Mouse (Mus musculus) stomach, embryonic 15.5 days (tissue): Measurements from ENCODE around the gene Svbp. TPM values are rescaled to one million over a fixed set of nuclear protein-coding genes. Genes with fewer than 3 reads are reported as not detected.

Source experiments
- ATAC-seq: fragments of 200-750 bp; cut with Nextera tagmentation; 2 replicates; pipeline ENCODE4 v1.8.0; 2017; ENCODE audit warnings: low read depth, moderate number of reproducible peaks, moderate TSS enrichment; ENCODE audit not compliant: insufficient read depth, low FRiP score
- H3K27ac ChIP-seq: fragments of 300-500 bp; sonication (generic); 2 replicates; pipeline ENCODE4 v1.5.1; 2015; ENCODE audit warnings: mild to moderate bottlenecking, inconsistent platforms
- H3K27me3 ChIP-seq: fragments of 300-500 bp; sonication (generic); replicated peaks from 2 replicates; pipeline ENCODE4 v1.6.1; 2015; ENCODE audit warnings: inconsistent platforms
- H3K36me3 ChIP-seq: fragments of 300-500 bp; sonication (generic); 2 replicates; pipeline ENCODE4 v1.6.1; 2015; ENCODE audit warnings: inconsistent platforms
- H3K4me1 ChIP-seq: fragments of 300-500 bp; sonication (generic); 2 replicates; pipeline ENCODE4 v1.6.1; 2015; ENCODE audit warnings: inconsistent platforms
- H3K4me2 ChIP-seq: fragments of 300-500 bp; sonication (generic); 2 replicates; pipeline ENCODE4 v1.6.1; 2015; ENCODE audit warnings: mild to moderate bottlenecking, inconsistent platforms
- H3K4me3 ChIP-seq: fragments of 300-500 bp; sonication (generic); replicated peaks from 2 replicates; pipeline ENCODE4 v1.5.1; 2015; ENCODE audit warnings: inconsistent platforms
- H3K9ac ChIP-seq: fragments of 300-500 bp; sonication (generic); 2 replicates; pipeline ENCODE4 v1.6.1; 2015; ENCODE audit warnings: inconsistent platforms
- H3K9me3 ChIP-seq: fragments of 300-500 bp; sonication (generic); 2 replicates; pipeline ENCODE4 v1.6.1; 2016; ENCODE audit warnings: inconsistent platforms
- WGBS: fragments of 180-500 bp; shearing (Covaris S2); methylation state at CpG from one replicate; pipeline ENCODE4 v1.1.7; 2015; 5-methylcytosine and 5-hydroxymethylcytosine counted together
- polyA plus RNA-seq: library from polyadenylated mRNA; unstranded; fragments of >200 nt; fragmentation: Nextera tagmentation; extraction: Ambion mirVana; gene quantifications from 2 replicates; pipeline ENCODE4 v1.2.1, GENCODE M21; 2015

Gene Svbp
- polyA plus RNA-seq, 1 experiment from 2014 or later, result 125 TPM

GRCm38 (mm10) chr4:119192757-119193156 lies 2.3 kb upstream of the Svbp start:
- Histone ChIP-seq H3K9me3 (no peaks in the 10 kb centered on the region), H3K4me3 (no peak overlapping the region), H3K27ac (no peak overlapping the region), H3K27me3 (no peaks in the 10 kb centered on the region), H3K36me3 (no peaks in the 10 kb centered on the region), H3K9ac (no peak overlapping the region), H3K4me1 (peaks cover 14% of the 10 kb centered on the region; the same call in 1 of the 2 replicates), H3K4me2 (no peak overlapping the region)
- no peak for ATAC-seq
- 86% methylated on average over 4 of the region's 4 CpGs for WGBS

DNA sequence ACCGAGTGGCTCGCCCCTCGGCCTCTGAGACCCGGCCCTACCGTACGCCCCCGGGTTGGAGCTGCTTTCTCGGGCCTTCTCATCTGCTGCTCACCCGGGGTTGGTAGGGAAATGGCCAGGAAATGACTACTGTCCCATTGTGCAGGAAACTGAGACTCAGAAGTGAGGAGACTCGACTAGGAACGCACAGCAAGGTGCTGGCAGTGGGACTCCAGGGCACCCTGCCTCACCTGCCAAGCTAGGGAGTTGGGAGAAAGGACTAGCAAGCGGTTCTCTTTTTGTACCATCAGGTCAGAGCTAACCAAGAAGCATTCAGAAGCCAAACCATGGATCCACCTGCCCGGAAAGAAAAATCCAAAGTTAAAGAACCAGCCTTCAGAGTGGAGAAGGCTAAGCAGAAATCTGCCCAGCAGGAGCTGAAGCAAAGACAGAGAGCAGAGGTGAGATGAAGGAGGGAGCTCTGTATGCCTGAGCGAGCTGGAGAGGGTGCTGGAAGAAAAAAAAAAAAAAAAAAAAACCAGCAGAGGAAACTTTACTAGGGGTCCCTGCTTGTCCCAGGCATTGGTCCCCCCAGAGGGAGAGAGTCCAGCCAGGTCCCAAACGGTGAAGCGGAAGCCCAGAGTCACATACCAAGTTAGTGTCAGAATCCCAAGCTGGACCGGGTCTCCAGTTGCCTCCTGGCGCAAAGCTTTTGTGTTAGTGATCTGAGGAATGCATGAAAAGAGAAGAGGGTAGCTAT lies 645 bp downstream of the Svbp start:
- peak overlapping the region; percentile 42; the same call in 1 of the 2 replicates for H3K9ac ChIP-seq
- no peaks in the 10 kb centered on the region for H3K9me3 ChIP-seq
- no peak for ATAC-seq
- H3K27ac ChIP-seq, result peak overlapping the region; percentile 45; the same call in 1 of the 2 replicates
- H3K4me1 ChIP-seq, result peaks cover 14% of the 10 kb centered on the region; the same call in 1 of the 2 replicates
- H3K4me3 ChIP-seq, result peak overlapping the region; percentile 67
- no peaks in the 10 kb centered on the region for H3K36me3 ChIP-seq
- H3K27me3 ChIP-seq, result no peaks in the 10 kb centered on the region
- H3K4me2 ChIP-seq, result peak overlapping the region; percentile 65
- 9% methylated on average over 16 of the region's 18 CpGs for WGBS

DNA sequence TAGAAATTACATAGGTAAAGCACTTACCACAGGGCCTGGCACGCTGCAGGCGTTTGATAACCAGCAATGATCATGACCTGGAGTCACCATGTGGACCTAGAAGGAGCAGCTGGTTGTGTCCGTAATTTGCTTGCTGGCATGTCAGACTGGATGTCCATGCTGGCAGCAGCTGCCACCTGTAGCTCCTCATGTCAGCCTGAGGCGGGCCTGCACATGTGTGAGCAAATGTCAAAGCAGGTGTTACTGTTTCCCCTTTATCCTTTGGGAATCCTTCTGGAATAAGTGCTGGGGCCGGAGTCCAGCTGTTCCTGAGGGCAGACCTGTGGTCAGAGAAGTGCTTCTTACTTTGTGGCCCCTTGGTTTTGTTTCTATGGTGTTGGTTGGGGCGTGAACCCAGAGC lies 3.0 kb downstream of the Svbp start:
- no peak overlapping the region for H3K4me3 ChIP-seq
- no peak overlapping the region for H3K27ac ChIP-seq
- peaks cover 14% of the 10 kb centered on the region; the same call in 1 of the 2 replicates for H3K4me1 ChIP-seq
- 78% methylated on average over 6 of the region's 6 CpGs for WGBS
- ATAC-seq, result no peak
- H3K36me3 ChIP-seq, result no peaks in the 10 kb centered on the region
- no peak overlapping the region for H3K9ac ChIP-seq
- no peaks in the 10 kb centered on the region for H3K27me3 ChIP-seq
- no peaks in the 10 kb centered on the region for H3K9me3 ChIP-seq
- no peak overlapping the region for H3K4me2 ChIP-seq

- H3K4me1 ChIP-seq, result no peaks in the 10 kb centered on the region
- no peaks in the 10 kb centered on the region for H3K9me3 ChIP-seq
- no peak overlapping the region for H3K4me3 ChIP-seq
- H3K27me3 ChIP-seq, result no peaks in the 10 kb centered on the region
- ATAC-seq, result no peak
- H3K9ac ChIP-seq, result no peak overlapping the region
- H3K27ac ChIP-seq, result no peak overlapping the region
- WGBS, result 17% methylated on average over 8 of the region's 8 CpGs
- H3K4me2 ChIP-seq, result no peak overlapping the region
- H3K36me3 ChIP-seq, result no peaks in the 10 kb centered on the region
Measured at GRCm38 (mm10) chr4:119204672-119205071, 9.6 kb downstream of the Svbp start.

DNA sequence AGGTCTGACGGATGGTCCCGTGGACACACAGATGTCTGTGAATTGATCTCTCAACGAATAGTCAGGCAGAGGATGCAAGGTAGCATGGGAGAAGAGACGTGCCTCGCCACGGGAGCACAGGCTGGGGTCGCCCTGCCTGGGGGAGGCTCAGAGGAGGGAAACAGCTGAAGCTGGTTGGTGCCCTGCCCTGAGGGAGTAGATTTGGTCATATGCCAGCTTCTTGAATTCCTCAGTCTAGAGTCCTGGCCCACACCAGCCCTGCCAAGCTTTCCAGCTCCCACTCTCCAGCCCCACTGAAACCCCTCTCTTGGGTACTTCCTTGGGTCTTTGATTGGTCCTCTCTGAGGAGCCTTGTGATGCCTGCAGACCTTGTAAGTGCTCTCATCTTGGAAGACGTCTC lies 21.6 kb downstream of the Svbp start:
- no peaks in the 10 kb centered on the region for H3K36me3 ChIP-seq
- 0 out of 2 replicates have a peak, but pooled peaks cover 4% of the 10 kb centered on the region for H3K4me1 ChIP-seq
- WGBS, result 66% methylated on average over 8 of the region's 8 CpGs
- H3K9ac ChIP-seq, result no peak overlapping the region
- H3K27me3 ChIP-seq, result no peaks in the 10 kb centered on the region
- ATAC-seq, result no peak
- no peak overlapping the region for H3K27ac ChIP-seq
- no peaks in the 10 kb centered on the region for H3K9me3 ChIP-seq
- H3K4me2 ChIP-seq, result no peak overlapping the region
- no peak overlapping the region for H3K4me3 ChIP-seq

DNA sequence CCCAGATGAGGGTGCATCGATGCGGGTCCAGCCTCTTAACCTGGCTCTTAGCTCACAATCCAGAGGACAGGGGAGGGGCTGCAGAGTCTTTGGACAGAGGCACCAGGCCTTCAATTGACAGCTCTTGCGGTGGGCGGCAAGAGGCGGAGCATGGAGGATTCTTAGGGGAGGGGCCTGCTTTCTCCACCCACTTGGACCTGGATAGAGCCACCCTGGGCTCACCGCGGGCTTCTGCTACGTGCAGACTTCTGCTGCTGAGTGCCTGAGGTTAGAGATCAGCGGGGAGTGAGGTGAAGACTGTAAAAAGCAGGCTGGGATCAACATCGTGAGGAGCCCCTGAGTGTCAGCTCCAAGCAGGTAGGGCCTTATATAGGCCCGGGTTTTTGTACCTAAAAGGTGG lies 23.1 kb downstream of the Svbp start, which contains the start of gene Tmem269:
TSS of gene Tmem269 (minus strand) at position 49 of the 400 bp plus-strand sequence.
- Histone ChIP-seq H3K36me3 (0 out of 2 replicates have a peak, but pooled peaks cover 4% of the 10 kb centered on the region), H3K4me2 (no peak within 1 kb of the TSS), H3K9ac (no peak within 1 kb of the TSS), H3K9me3 (no peaks in the 10 kb centered on the region), H3K27me3 (no peaks in the 10 kb centered on the region), H3K27ac (no peak within 1 kb of the TSS), H3K4me3 (no peak within 1 kb of the TSS), H3K4me1 (0 out of 2 replicates have a peak, but pooled peaks cover 4% of the 10 kb centered on the region)
- ATAC-seq, result no peak
- 11% methylated on average over 11 of the region's 11 CpGs for WGBS

GRCm38 (mm10) chr4:119223696-119224095 lies 28.6 kb downstream of the Svbp start:
- 91% methylated on average over 1 of the region's 1 CpGs for WGBS

GRCm38 (mm10) chr4:119224534-119224933 lies 29.4 kb downstream of the Svbp start:
- H3K9ac ChIP-seq, result no peak overlapping the region
- H3K36me3 ChIP-seq, result peaks cover 25% of the 10 kb centered on the region
- no peak overlapping the region for H3K4me2 ChIP-seq
- H3K9me3 ChIP-seq, result no peaks in the 10 kb centered on the region
- no peak overlapping the region for H3K4me3 ChIP-seq
- no peak overlapping the region for H3K27ac ChIP-seq
- 87% methylated on average over 3 of the region's 3 CpGs for WGBS
- no peaks in the 10 kb centered on the region for H3K4me1 ChIP-seq
- H3K27me3 ChIP-seq, result no peaks in the 10 kb centered on the region
- no peak for ATAC-seq

More at GRCm38 (mm10) chr4:119223696-119224095, 28.6 kb downstream of the Svbp start:
- no peak overlapping the region for H3K27ac ChIP-seq
- ATAC-seq, result no peak
- no peaks in the 10 kb centered on the region for H3K9me3 ChIP-seq
- H3K9ac ChIP-seq, result no peak overlapping the region
- no peak overlapping the region for H3K4me2 ChIP-seq
- H3K36me3 ChIP-seq, result peaks cover 25% of the 10 kb centered on the region
- no peaks in the 10 kb centered on the region for H3K27me3 ChIP-seq
- no peak overlapping the region for H3K4me3 ChIP-seq
- H3K4me1 ChIP-seq, result no peaks in the 10 kb centered on the region

DNA sequence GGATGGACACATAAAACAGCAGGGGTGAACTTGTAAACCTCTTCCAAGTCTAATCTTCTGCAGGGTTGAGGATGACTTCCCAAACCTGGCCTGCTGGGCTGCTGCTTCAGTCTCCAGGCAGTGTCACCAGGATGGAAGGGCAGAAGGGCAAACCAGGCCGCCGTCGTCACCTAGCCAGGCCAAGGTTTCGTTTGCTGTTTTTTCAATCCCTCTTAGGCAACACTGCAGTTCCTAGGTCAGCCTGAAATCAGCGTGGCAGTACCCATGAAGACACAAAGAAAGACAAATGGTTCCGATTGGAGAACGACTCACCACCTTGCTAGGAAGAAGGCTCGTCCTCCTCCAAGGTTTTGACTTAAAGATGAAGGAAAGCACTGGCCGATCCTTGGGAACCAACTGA lies 30.6 kb downstream of the Svbp start:
- no peak for ATAC-seq
- H3K4me3 ChIP-seq, result no peak overlapping the region
- no peak overlapping the region for H3K27ac ChIP-seq
- no peaks in the 10 kb centered on the region for H3K9me3 ChIP-seq
- no peaks in the 10 kb centered on the region for H3K27me3 ChIP-seq
- H3K4me1 ChIP-seq, result no peaks in the 10 kb centered on the region
- H3K36me3 ChIP-seq, result peaks cover 25% of the 10 kb centered on the region
- no peak overlapping the region for H3K4me2 ChIP-seq
- H3K9ac ChIP-seq, result no peak overlapping the region
- 88% methylated on average over 9 of the region's 9 CpGs for WGBS

DNA sequence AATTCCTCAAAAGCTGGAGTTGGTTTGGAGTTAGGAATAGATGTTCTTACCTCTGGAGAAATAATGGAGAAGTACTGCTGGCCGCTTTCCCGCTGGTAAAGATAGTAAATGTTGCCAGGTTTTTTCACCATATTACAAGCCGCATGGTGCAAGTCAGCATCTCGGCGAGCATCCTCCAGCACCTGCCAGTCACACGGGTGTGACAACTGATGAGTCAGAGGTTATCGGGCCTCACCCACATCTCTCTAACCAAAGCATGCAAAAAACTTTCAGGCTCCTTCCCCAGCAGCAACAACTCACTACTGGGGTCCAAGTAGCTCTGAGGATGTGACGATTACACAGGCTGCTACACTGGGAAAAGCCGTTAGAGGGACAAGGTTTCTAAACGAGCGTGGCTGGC lies 31.6 kb downstream of the Svbp start:
- Histone ChIP-seq H3K9ac (no peak overlapping the region), H3K4me2 (no peak overlapping the region), H3K36me3 (peaks cover 25% of the 10 kb centered on the region), H3K27me3 (no peaks in the 10 kb centered on the region), H3K9me3 (no peaks in the 10 kb centered on the region), H3K4me3 (no peak overlapping the region), H3K27ac (no peak overlapping the region), H3K4me1 (0 out of 2 replicates have a peak, but pooled peaks cover 3% of the 10 kb centered on the region)
- WGBS, result 91% methylated on average over 11 of the region's 11 CpGs
- ATAC-seq, result no peak

GRCm38 (mm10) chr4:119232410-119233255 lies 37.5 kb downstream of the Svbp start, which contains the start of the genes AU022252 and P3h1:
Gene AU022252 (minus strand): TSS chr4:119232712.
Gene P3h1 (plus strand): TSS chr4:119232915.
- peaks cover 6% of the 10 kb centered on the region for H3K36me3 ChIP-seq
- ATAC-seq, result peak; percentile 98
- H3K9me3 ChIP-seq, result no peaks in the 10 kb centered on the region
- no peaks in the 10 kb centered on the region for H3K27me3 ChIP-seq
- WGBS, result under 1% methylated on average over 71 of the region's 71 CpGs
- H3K4me1 ChIP-seq, result peaks cover 8% of the 10 kb centered on the region
- H3K4me3 ChIP-seq, result peak within 1 kb of the TSS; percentile 87
- peak within 1 kb of the TSS; percentile 89 for H3K9ac ChIP-seq
- H3K27ac ChIP-seq, result peak within 1 kb of the TSS; percentile 65
- peak within 1 kb of the TSS; percentile 95 for H3K4me2 ChIP-seq
